Mouse (Mus musculus): ENCODE data around the gene Mpc1.
"Not testable (repeated sequence)": the region's sequence is repeated elsewhere in the genome, so short reads cannot be mapped to it uniquely, and the experiment has no call there.

Mpc1 gene

GRCm38 (mm10) chr17:8328511-8329174 lies 45.9 kb downstream of the Mpc1 start:
- no peak for DNase-seq (ENCODE audit: low read depth, low spot score)

DNA sequence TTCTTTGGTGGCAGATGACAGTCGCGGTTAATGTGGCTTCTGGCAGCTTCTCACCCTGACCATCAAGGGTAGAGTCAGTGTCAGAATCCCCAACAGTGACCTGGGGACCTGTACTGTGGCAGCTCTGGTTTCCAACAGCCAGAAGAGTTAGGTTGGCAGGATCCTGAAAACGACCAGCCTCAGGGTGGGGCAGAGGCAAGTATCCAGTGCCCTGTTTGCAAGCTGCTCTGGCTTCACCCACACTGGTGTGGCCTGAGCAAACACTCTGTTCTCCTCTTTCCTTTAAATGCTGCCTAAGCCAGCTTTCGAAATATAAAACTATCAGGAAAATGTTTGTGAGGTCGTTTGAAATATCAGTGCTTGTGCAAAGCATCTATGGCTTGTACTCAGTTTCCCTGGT lies 47.9 kb downstream of the Mpc1 start:
- DNase-seq (ENCODE audit: low read depth, low spot score) = no peak

GRCm38 (mm10) chr17:8337159-8337558 lies 54.5 kb downstream of the Mpc1 start, which contains the start of gene Prr18:
Gene Prr18 (plus strand): TSS chr17:8337459.
- DNase-seq (ENCODE audit: low read depth, low spot score) = not testable (repeated sequence)

- DNase-seq (ENCODE audit: low read depth, low spot score) = no peak
These were observed 57.1 kb downstream of the Mpc1 start for GRCm38 (mm10) chr17:8339666-8340374.

DNA sequence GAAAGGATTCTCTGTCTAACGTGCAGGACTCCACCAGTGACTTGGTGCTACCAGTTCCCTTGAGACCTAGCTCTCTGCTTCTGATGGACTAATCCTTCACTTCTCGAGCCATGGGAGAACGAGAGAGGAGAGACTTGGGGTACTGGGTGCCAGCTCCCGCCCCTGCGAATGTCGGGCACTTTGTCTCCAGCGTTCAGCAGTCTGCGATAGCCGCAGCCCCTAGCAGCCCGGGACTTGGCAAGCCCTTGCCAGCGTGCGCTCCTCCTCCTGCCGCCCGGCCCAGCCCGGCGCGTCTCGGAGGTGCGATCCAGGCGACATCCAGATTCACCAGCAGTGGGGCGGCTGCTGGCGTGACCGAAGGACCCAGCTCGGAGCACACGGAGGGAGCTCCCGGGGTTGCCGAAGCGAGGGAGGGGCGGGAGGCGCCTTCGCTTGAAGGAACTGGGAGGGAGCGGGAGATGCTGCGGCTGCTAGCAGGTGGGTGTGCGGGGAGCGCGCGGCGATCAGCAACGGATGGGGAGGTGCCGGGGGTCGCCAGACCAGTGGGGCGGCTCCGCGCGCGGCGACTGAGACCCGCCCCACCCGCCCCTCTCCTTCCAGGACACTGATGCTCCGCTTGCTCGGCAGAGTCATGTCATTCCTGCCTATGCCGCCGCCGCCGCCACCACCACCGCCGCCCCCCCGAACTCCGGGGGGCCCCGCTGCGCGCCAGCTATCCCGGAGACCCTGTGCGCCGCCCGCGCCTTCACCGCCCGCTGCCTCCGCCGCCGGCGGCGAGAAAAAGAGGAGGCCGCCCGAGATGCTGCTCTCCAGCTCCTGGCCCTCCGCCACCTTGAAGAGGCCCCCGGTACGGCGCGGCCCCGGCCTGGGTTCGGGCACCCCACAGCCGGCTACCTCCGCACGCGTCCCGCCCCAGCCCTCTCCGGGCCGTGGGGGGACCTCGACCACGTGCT lies 58.0 kb downstream of the Mpc1 start:
- no peak for DNase-seq (ENCODE audit: low read depth, low spot score)

- DNase-seq (ENCODE audit: low read depth, low spot score) = no peak
These were observed 58.8 kb downstream of the Mpc1 start for GRCm38 (mm10) chr17:8341360-8341963.

DNA sequence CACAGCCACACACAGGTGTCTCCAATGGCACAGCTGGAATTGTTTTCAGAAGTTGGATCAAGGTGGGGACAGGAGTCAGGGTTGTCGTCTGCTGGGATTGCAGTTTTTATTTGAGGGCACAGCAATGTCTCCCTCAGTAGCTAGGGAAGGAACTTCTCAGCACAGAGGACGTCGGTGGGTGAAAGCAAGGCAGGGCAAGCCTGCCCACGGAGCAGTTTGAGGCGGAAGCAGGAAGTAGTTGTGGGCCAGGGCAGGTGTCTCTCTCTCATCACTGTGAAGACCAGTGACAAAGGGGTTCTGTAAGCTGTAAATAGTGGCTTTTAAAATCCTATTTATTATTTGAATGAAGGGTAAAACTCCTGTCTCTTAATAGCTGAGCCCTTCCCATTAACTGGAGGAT lies 60.0 kb downstream of the Mpc1 start:
- DNase-seq (ENCODE audit: low read depth, low spot score) = no peak

GRCm38 (mm10) chr17:8343416-8343815 lies 60.7 kb downstream of the Mpc1 start:
- no peak for DNase-seq (ENCODE audit: low read depth, low spot score)
